Mouse (Mus musculus) bone marrow macrophage, adult 2 months (primary cell): ENCODE measurements around the gene Fbxo36. TPM values are rescaled to one million over a fixed set of nuclear protein-coding genes. Genes with fewer than 3 reads are reported as not detected.

ENCODE experiments used
- H3K27ac ChIP-seq: 2 replicates; pipeline ENCODE4 v1.5.1; 2012; ENCODE audit warnings: low read depth, low read length; ENCODE audit not compliant: insufficient read depth
- H3K4me1 ChIP-seq: 2 replicates; pipeline ENCODE4 v1.6.1; 2012; ENCODE audit warnings: low read length; ENCODE audit not compliant: control insufficient read depth, insufficient read depth
- H3K4me3 ChIP-seq: 2 replicates; pipeline ENCODE4 v1.5.1; 2012; ENCODE audit warnings: mild to moderate bottlenecking, low read length, moderate library complexity; ENCODE audit not compliant: insufficient read depth
- CTCF ChIP-seq: IDR thresholded peaks from 2 replicates; pipeline ENCODE4 v1.5.1; 2012; ENCODE audit warnings: low read depth, mild to moderate bottlenecking, low read length, moderate library complexity
- POLR2A ChIP-seq: IDR thresholded peaks from 2 replicates; pipeline ENCODE4 v1.6.1; 2012; ENCODE audit warnings: mild to moderate bottlenecking, low read depth, low read length, borderline replicate concordance
- polyA plus RNA-seq: library from polyadenylated mRNA; stranded (reverse); fragments of >200 nt; gene quantifications from 2 replicates; pipeline ENCODE4 v1.2.4, GENCODE M21; 2012; ENCODE audit not compliant: missing spikeins, insufficient read depth, insufficient read length

Fbxo36 gene
- polyA plus RNA-seq, 1 experiment = 3.4 TPM

DNA sequence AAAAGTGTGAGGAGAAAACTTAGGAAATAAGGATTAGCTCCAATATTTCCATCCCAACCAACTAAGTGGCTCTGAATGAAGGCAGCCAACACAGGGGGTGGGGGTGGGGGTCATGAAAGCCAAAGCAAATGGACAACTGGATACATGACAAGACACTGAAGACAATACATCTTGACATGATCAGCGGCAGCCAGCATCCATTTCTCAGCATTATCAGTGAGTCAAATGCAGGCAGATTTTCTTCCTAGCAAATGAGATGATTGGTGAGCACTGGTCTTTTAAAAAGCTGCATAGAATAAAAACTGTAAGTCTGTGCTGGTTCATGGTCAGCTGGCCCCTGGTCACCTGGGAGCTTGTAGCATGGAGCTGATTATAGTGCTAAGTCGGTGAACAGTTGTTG, 15.3 kb downstream of the Fbxo36 start:
- H3K4me3 ChIP-seq = no peak overlapping the region
- no peak overlapping the region for H3K27ac ChIP-seq
- TF ChIP-seq CTCF (no peak), POLR2A (no peak)
- no peaks in the 10 kb centered on the region for H3K4me1 ChIP-seq

DNA sequence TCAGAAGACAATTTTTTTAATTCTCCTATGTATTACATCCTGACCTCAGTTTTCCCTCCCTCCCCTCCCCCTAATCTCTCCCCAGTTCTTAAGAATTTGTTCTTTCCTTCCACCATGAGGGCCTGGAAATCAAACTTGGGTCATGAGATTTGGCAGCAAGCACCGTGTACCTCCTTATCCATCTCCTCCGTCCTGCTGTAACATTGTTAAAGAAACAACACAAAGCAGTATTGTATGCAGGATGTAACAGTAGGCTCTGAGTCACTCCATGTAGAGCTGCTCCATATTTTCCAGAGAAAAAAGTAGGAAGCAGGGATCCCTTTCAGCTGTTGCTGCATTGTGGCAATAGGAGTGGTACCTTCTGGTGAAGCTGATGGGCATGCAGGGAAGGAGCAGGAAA, 16.1 kb downstream of the Fbxo36 start:
- no peak overlapping the region for H3K4me3 ChIP-seq
- TF ChIP-seq POLR2A = no peak
- no peak for TF ChIP-seq CTCF
- H3K27ac ChIP-seq = no peak overlapping the region
- H3K4me1 ChIP-seq = no peaks in the 10 kb centered on the region

DNA sequence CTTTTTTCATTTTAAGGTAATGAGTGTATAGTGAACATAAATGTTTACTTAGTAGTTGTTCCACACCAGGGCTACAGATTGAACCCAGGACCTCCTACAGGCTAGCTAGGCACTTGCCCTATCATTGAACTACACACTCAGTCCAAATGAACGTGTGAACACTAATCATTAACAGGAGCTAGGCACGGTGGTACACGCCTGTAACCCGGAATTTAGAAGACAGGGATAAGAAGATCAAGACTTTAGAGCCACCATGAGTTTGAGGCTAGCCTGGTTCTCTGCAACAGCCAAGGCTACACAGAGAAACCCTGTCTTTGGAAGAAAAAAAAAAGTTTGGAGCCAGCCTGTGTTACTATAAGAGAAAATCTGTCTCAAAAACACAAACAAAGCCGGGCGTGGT, 20.0 kb downstream of the Fbxo36 start:
- H3K27ac ChIP-seq = no peak overlapping the region
- H3K4me3 ChIP-seq = no peak overlapping the region
- TF ChIP-seq CTCF (no peak), POLR2A (no peak)
- H3K4me1 ChIP-seq = peaks cover 5% of the 10 kb centered on the region

DNA sequence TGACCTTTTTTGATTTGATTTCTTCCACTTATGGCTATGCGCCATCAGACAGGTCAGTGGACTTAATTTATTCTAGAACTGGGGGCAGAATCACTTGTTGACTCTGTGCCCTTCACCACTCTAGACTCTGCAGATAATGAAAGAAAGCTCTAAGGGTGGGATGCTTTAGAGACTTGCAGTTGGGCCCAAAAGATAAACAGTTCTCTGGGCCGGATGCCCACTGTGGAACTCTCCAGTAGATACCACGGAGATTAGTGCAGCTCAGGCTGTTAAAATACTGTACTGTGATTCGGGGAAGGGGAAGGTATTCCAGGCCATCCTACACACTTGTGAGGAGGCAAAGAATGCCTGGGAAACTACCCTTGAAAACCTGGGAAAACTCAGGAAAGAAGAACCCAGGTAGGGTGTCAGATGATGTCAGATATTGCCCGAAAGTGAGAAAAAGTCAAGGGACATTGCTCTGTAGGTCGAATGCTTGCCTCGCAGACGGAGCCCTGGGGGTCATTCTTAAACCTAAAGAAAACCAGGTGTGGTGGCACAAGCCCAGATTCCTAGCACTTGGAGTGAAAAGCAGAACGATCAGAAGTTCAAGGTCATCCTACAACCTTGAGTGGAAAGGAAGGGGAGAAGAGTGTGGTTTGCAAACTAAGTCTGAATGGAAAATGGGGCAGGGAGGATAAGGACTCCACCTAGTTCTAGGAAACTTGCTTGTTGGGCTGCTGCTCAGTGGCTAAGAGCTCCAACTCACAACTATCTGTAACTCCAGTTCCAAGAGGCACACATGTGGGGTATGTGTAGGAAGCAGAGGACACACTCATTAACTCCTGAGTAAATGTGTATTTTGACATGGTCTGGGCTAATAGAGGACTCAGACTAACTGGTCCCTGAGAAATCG, 21.0 kb downstream of the Fbxo36 start:
- peaks cover 9% of the 10 kb centered on the region for H3K4me1 ChIP-seq
- TF ChIP-seq POLR2A = no peak
- no peak overlapping the region for H3K27ac ChIP-seq
- no peak overlapping the region for H3K4me3 ChIP-seq

DNA sequence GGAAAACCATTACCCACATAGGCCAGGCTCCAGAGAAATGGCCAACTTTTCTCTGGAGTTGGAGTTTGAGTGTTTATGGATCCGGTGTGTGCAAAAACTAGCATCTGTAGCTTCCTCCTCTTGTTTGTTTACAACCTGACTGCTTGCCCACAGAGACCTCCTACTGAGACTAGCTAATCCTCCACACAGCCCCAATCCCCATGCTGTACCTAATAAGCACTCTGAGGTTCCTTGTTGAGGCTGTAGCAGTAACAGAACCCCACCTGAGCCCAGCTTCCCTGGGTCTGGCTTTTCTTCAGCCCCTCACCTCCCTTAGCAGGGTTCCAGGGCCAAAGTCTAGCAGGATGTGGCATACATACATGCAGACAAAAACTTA, 21.6 kb downstream of the Fbxo36 start:
- H3K27ac ChIP-seq = no peak overlapping the region
- no peak overlapping the region for H3K4me3 ChIP-seq
- TF ChIP-seq POLR2A = no peak
- no peak for TF ChIP-seq CTCF
- peaks cover 9% of the 10 kb centered on the region for H3K4me1 ChIP-seq

DNA sequence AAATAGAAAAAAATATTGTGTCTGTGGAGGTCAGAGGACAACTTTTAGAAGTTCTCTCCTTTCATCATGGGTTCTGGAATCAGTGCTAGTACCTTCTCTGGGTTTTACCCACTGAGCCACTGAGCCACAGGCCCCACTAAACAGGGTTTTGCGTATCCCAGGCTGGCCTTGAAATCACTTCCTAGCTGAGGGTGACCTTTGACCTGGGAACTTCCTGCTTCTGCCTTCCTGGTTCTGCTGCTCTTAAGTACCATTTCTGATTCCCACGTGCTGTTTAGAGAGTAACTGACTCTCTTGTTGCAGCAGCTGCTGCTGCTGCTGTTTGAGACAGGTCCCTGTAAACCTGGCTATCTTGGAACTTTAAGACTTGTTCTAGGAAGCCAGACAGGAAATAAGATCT, 25.0 kb downstream of the Fbxo36 start:
- Histone ChIP-seq H3K4me3 (no peak overlapping the region), H3K4me1 (peaks cover 9% of the 10 kb centered on the region), H3K27ac (peak overlapping the region; percentile 59)
- TF ChIP-seq CTCF (no peak), POLR2A (no peak)

DNA sequence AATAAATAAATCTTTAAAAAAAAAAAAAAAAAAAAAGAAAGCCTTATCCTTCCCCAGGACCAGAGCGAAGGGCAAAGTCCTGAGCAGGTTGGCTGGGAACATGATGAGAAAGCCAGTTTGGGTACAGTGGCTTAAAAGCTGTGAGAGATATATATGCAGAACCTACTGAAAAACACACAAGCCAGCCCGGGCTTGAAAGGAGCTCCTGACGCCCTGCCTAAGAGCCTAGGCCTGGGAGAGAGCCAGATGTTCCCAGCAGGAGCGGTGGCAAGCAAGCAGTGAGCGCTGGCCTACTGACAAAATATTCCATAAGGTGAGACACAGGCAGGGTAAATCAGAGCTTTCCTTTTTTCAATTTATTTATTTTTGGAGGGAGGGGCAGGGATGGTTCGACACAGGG, 26.6 kb downstream of the Fbxo36 start:
- Histone ChIP-seq H3K4me1 (peaks cover 9% of the 10 kb centered on the region), H3K4me3 (no peak overlapping the region), H3K27ac (no peak overlapping the region)
- no peak for TF ChIP-seq POLR2A
- TF ChIP-seq CTCF = no peak

DNA sequence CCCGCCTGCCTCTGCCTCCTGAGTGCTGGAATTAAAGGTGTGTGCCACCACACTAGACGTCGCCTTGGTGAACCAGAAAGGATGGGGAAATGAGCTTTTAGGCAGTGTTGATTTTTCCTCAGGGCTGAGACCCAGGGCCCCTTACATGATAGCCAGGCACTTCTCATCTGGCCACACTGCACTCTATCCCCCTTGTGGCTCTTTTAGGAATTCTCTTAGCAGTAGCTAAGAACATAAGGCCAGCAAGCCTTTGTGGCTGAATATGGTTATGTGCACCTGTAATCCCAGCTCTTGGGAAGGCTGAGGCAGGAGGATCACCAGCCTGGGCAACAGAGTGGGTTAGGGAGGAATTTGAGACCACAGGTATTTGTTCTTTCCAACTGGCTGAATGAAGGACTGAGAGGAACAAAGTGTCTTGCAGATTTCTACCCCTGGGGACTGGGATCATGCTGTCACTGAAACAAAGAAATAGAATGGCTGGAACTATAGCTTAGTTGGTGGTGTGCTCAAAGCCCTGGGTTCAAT, 27.1 kb downstream of the Fbxo36 start:
- peaks cover 9% of the 10 kb centered on the region for H3K4me1 ChIP-seq
- no peak overlapping the region for H3K27ac ChIP-seq
- TF ChIP-seq POLR2A = no peak
- TF ChIP-seq CTCF = no peak
- no peak overlapping the region for H3K4me3 ChIP-seq

DNA sequence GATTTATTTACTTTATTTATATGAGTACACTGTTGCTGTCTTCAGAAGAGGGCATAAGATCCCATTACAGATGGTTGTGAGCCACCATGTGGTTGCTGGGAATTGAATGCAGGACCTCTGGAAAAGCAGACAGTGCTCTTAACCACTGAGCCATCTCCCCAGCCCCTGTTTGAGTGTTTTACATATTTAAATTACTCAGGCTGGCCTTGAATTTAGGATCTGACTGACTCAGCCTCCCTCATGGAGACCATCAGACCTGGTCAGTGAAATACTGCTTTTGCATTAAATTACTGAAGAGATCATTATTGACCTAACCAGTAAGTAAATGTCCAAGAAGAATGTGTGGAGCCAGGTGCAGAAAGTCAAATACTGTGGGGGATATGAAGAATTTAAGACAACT, 28.7 kb downstream of the Fbxo36 start:
- Histone ChIP-seq H3K27ac (no peak overlapping the region), H3K4me1 (peaks cover 9% of the 10 kb centered on the region), H3K4me3 (no peak overlapping the region)
- TF ChIP-seq POLR2A = no peak
- TF ChIP-seq CTCF = no peak

DNA sequence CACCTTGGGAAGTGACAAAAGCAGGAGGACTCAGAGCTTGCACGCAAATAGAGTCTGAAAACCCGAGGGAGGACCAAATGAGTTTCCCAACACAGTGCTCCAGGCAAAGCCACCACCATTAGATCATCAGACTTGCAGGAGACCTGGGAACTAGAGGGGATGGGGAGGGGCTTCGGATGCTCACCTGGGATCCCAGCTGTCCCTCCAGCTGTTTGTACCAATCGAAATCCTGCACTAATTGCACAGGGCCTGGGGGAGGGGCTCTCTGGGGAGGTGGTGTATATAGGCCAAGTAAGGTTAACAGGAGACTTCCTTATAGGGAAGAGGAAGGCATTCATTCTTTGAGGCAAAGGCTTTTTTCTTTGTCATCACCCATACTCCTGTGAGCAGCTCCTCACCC, 29.2 kb downstream of the Fbxo36 start:
- Histone ChIP-seq H3K4me3 (no peak overlapping the region), H3K4me1 (peaks cover 12% of the 10 kb centered on the region), H3K27ac (no peak overlapping the region)
- TF ChIP-seq POLR2A = no peak

DNA sequence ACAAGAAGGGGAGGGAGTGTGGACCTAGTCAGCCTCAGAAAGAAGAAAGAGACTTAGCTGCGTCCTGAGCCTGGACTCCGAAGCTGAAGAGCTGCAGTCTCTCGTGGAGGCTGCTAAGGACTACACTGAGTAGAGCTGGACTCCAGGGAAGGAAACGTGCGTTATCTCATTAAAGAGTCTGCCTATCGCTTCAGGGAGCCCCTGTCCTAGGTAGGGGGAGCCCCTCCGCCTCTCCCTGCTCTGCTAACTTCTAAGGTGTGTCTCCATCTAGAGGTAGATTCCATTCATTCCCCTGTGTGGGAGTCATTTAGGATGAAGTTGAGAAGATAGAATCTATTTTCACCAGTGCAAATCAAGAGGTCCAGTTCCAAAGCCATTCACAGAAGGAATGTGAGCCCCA, 29.9 kb downstream of the Fbxo36 start:
- Histone ChIP-seq H3K27ac (no peak overlapping the region), H3K4me1 (peaks cover 13% of the 10 kb centered on the region), H3K4me3 (no peak overlapping the region)
- TF ChIP-seq CTCF = no peak
- TF ChIP-seq POLR2A = no peak
